Mouse (Mus musculus): ENCODE data around the gene Kazald1. TPM values are rescaled to one million over a fixed set of nuclear protein-coding genes. Genes with fewer than 3 reads are reported as not detected.

Gene Kazald1
- polyA plus RNA-seq (2016; fragmentation: Nextera tagmentation; extraction: Ambion mirVana): 3.7 and 6.7 TPM in 2 replicates

GRCm38 (mm10) chr19:45074580-45075322, at the start of gene Kazald1:
Gene Kazald1, plus strand, starts transcription at chr19:45075241.
- H3K4me1 ChIP-seq: peaks cover 56% of the 10 kb centered on the region
- no peaks in the 10 kb centered on the region for H3K36me3 ChIP-seq (replicated peaks)
- DNase-seq (ENCODE audit: low spot score): peak; percentile 94
- peak within 1 kb of the TSS; percentile 88 for H3K27ac ChIP-seq (replicated peaks)
- H3K27me3 ChIP-seq (replicated peaks; ENCODE audit: low read depth, poor library complexity, severe bottlenecking): peaks cover 86% of the 10 kb centered on the region
- WGBS: under 1% methylated on average over 45 of the region's 45 CpGs
- peak within 1 kb of the TSS; percentile 63 for H3K4me3 ChIP-seq
- H3K9me3 ChIP-seq: no peaks in the 10 kb centered on the region

DNA sequence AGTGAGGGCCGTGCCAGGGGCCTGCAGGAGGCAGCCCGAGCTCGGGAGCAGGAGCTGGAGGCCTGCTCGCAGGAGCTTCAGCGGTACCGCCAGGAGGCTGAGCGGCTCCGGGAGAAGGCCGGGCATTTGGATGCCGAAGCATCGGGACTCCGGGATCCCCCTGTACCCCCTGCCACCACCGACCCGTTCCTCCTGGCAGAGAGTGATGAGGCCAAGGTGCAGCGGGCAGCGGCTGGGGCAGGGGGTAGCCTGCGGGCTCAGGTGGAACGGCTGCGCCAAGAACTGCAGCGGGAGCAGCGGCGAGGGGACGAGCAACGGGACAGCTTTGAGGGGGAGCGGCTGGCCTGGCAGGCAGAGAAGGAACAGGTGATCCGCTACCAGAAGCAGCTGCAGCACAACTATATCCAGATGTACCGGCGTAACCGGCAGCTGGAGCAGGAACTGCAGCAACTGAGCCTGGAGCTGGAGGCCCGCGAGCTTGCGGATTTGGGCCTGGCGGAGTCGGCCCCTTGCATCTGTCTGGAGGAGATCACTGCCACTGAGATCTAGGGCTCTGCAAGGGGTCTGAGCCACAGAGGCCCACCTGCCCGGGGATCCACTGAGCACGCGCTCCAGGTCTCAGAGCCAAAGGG, 49.0 kb upstream of the Kazald1 start:
- Histone ChIP-seq H3K9me3 (no peaks in the 10 kb centered on the region), H3K27me3 (replicated peaks; ENCODE audit: low read depth, poor library complexity, severe bottlenecking) (no peaks in the 10 kb centered on the region), H3K36me3 (replicated peaks) (peaks cover 87% of the 10 kb centered on the region), H3K4me3 (0 out of 2 replicates have a peak overlapping the region, but pooled peaks have one; percentile 5), H3K4me1 (peaks cover 62% of the 10 kb centered on the region), H3K27ac (replicated peaks) (0 out of 2 replicates have a peak overlapping the region, but pooled peaks have one; percentile 4)
- 91% methylated on average over 37 of the region's 37 CpGs for WGBS
- DNase-seq (ENCODE audit: low spot score): peak; percentile 53

- H3K27ac ChIP-seq (replicated peaks): no peak overlapping the region
- DNase-seq (ENCODE audit: low spot score): no peak
- peaks cover 61% of the 10 kb centered on the region for H3K4me1 ChIP-seq
- 80% methylated on average over 6 of the region's 6 CpGs for WGBS
- H3K36me3 ChIP-seq (replicated peaks): peaks cover 77% of the 10 kb centered on the region
- no peak overlapping the region for H3K4me3 ChIP-seq
- H3K9me3 ChIP-seq: no peaks in the 10 kb centered on the region
- no peaks in the 10 kb centered on the region for H3K27me3 ChIP-seq (replicated peaks; ENCODE audit: low read depth, poor library complexity, severe bottlenecking)
These were observed 47.9 kb upstream of the Kazald1 start for GRCm38 (mm10) chr19:45026958-45027670.

GRCm38 (mm10) chr19:45027848-45028247, 47.2 kb upstream of the Kazald1 start:
- Histone ChIP-seq H3K27ac (replicated peaks) (0 out of 2 replicates have a peak overlapping the region, but pooled peaks have one; percentile 25), H3K4me3 (no peak overlapping the region), H3K4me1 (peaks cover 63% of the 10 kb centered on the region), H3K36me3 (replicated peaks) (peaks cover 69% of the 10 kb centered on the region), H3K27me3 (replicated peaks; ENCODE audit: low read depth, poor library complexity, severe bottlenecking) (0 out of 2 replicates have a peak, but pooled peaks cover under 1% of the 10 kb centered on the region), H3K9me3 (no peaks in the 10 kb centered on the region)
- no peak for DNase-seq (ENCODE audit: low spot score)
- WGBS: 74% methylated on average over 6 of the region's 6 CpGs

DNA sequence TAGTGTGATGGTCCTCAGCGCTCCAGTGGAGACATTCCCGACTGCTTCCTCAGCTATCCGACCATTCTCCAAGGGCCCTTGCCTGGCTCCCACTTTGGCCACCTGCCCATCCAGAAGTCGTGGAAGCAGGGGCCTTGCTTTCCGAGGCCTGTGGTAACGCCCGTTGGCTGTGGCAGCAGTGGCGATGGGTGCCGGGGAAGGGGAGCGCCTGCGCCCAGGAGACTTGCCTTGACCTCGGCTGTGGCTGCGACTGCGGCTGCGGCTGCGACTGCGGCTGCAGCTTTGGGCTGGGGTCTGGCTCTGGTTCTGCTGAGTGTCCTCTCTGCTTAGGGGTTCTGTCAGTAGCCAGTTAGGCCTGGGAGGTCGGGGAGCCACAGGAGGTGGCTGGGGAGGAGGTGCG, 46.3 kb upstream of the Kazald1 start:
- no peak for DNase-seq (ENCODE audit: low spot score)
- peak overlapping the region; percentile 25; the same call in 1 of the 2 replicates for H3K27ac ChIP-seq (replicated peaks)
- H3K4me3 ChIP-seq: peak overlapping the region; percentile 3; the same call in 1 of the 2 replicates
- 65% methylated on average over 19 of the region's 19 CpGs for whole genome bisulfite sequencing
- H3K27me3 ChIP-seq (replicated peaks; ENCODE audit: low read depth, poor library complexity, severe bottlenecking): 0 out of 2 replicates have a peak, but pooled peaks cover 4% of the 10 kb centered on the region
- H3K36me3 ChIP-seq (replicated peaks): peaks cover 60% of the 10 kb centered on the region
- H3K9me3 ChIP-seq: no peaks in the 10 kb centered on the region
- H3K4me1 ChIP-seq: peaks cover 66% of the 10 kb centered on the region

GRCm38 (mm10) chr19:45029571-45029970, 45.5 kb upstream of the Kazald1 start:
- Histone ChIP-seq H3K4me3 (no peak overlapping the region), H3K27ac (replicated peaks) (peak overlapping the region; percentile 40), H3K27me3 (replicated peaks; ENCODE audit: low read depth, poor library complexity, severe bottlenecking) (0 out of 2 replicates have a peak, but pooled peaks cover 4% of the 10 kb centered on the region), H3K9me3 (no peaks in the 10 kb centered on the region), H3K4me1 (peaks cover 67% of the 10 kb centered on the region), H3K36me3 (replicated peaks) (peaks cover 52% of the 10 kb centered on the region)
- no peak for DNase-seq (ENCODE audit: low spot score)
- WGBS: 54% methylated on average over 9 of the region's 9 CpGs

DNA sequence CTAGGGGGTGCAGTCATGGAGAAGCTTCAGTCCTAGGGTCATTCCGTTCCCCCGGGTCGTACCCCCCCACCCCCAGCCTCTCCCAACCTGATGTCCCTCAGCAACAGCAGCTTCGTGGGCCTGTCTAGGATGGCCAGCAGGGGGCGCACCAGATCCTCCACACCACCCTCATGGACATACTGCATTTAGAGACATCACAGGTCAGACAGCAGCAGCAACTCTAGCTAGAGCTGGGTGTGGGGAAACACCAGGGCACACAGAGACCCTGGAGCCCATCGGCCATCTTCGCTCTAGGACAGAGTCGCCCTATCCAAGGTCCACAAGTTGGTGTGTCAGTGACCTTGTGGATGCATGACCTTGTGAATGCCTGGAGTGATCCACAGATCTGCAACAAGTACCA, 44.9 kb upstream of the Kazald1 start:
- WGBS: 38% methylated on average over 8 of the region's 8 CpGs
- H3K27me3 ChIP-seq (replicated peaks; ENCODE audit: low read depth, poor library complexity, severe bottlenecking): 0 out of 2 replicates have a peak, but pooled peaks cover 4% of the 10 kb centered on the region
- H3K4me1 ChIP-seq: peaks cover 69% of the 10 kb centered on the region
- peaks cover 47% of the 10 kb centered on the region for H3K36me3 ChIP-seq (replicated peaks)
- no peaks in the 10 kb centered on the region for H3K9me3 ChIP-seq
- peak; percentile 81 for DNase-seq (ENCODE audit: low spot score)
- H3K4me3 ChIP-seq: no peak overlapping the region
- peak overlapping the region; percentile 40; the same call in 1 of the 2 replicates for H3K27ac ChIP-seq (replicated peaks)

GRCm38 (mm10) chr19:45030746-45031693, 44.0 kb upstream of the Kazald1 start:
- H3K4me3 ChIP-seq: peak overlapping the region; percentile 27; the same call in 1 of the 2 replicates
- WGBS: 43% methylated on average over 20 of the region's 20 CpGs
- H3K4me1 ChIP-seq: peaks cover 66% of the 10 kb centered on the region

DNA sequence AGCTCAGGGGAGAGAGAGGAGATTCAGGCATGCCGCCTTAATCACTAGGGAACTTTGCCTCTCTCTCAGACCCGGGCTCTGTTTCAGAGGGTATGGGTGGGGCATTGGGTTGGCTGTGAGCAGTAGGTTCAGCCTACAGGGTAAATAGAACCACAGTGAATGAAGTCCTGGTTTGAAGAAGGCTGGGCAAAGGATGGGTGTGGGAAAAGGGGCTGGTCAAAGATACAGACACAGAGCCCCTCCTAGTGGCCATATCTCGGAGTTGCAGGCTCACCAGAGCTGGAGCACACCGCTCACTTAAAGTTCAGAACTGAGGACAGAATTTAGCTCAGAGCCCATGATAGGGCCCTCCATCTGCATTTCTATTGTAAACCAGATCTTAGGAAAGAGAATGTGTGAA, 43.3 kb upstream of the Kazald1 start:
- DNase-seq (ENCODE audit: low spot score): peak; percentile 81
- Histone ChIP-seq H3K27me3 (replicated peaks; ENCODE audit: low read depth, poor library complexity, severe bottlenecking) (peaks cover 17% of the 10 kb centered on the region), H3K9me3 (no peaks in the 10 kb centered on the region), H3K4me1 (peaks cover 64% of the 10 kb centered on the region), H3K36me3 (replicated peaks) (peaks cover 30% of the 10 kb centered on the region), H3K27ac (replicated peaks) (no peak overlapping the region), H3K4me3 (no peak overlapping the region)
- WGBS: 19% methylated on average over 4 of the region's 4 CpGs

More at GRCm38 (mm10) chr19:45030746-45031693, 44.0 kb upstream of the Kazald1 start:
- Histone ChIP-seq H3K27ac (replicated peaks) (no peak overlapping the region; the same call in 1 of the 2 replicates), H3K27me3 (replicated peaks; ENCODE audit: low read depth, poor library complexity, severe bottlenecking) (peaks cover 9% of the 10 kb centered on the region), H3K36me3 (replicated peaks) (peaks cover 38% of the 10 kb centered on the region), H3K9me3 (no peaks in the 10 kb centered on the region)
- peak; percentile 79 for DNase-seq (ENCODE audit: low spot score)

- H3K4me1 ChIP-seq: peaks cover 69% of the 10 kb centered on the region
- H3K27ac ChIP-seq (replicated peaks): no peak overlapping the region
- H3K9me3 ChIP-seq: no peaks in the 10 kb centered on the region
- H3K27me3 ChIP-seq (replicated peaks; ENCODE audit: low read depth, poor library complexity, severe bottlenecking): peaks cover 22% of the 10 kb centered on the region
- H3K4me3 ChIP-seq: no peak overlapping the region
- peaks cover 20% of the 10 kb centered on the region for H3K36me3 ChIP-seq (replicated peaks)
- 55% methylated on average over 17 of the region's 17 CpGs for WGBS
- no peak for DNase-seq (ENCODE audit: low spot score)
These were observed 42.3 kb upstream of the Kazald1 start for GRCm38 (mm10) chr19:45032570-45033332.

- WGBS: 27% methylated on average over 16 of the region's 16 CpGs
- peak; percentile 59 for DNase-seq (ENCODE audit: low spot score)
- Histone ChIP-seq H3K4me3 (peak overlapping the region; percentile 1; the same call in 1 of the 2 replicates), H3K27ac (replicated peaks) (no peak overlapping the region), H3K36me3 (replicated peaks) (no peaks in the 10 kb centered on the region), H3K4me1 (peaks cover 44% of the 10 kb centered on the region), H3K9me3 (no peaks in the 10 kb centered on the region), H3K27me3 (replicated peaks; ENCODE audit: low read depth, poor library complexity, severe bottlenecking) (peaks cover 58% of the 10 kb centered on the region)
These were observed 38.2 kb upstream of the Kazald1 start for GRCm38 (mm10) chr19:45036867-45037266.
